Mouse (Mus musculus): ENCODE data around the gene Apon.
"Not testable (repeated sequence)": the region's sequence is repeated elsewhere in the genome, so short reads cannot be mapped to it uniquely, and the experiment has no call there.

The Apon gene

GRCm38 (mm10) chr10:128253677-128254255, at the start of gene Apon:
TSS of gene Apon (plus strand) at chr10:128254096.
- no peak for DNase-seq (ENCODE audit: low spot score)

GRCm38 (mm10) chr10:128204941-128205340, 49.0 kb upstream of the Apon start:
- DNase-seq (ENCODE audit: low spot score), result no peak

DNA sequence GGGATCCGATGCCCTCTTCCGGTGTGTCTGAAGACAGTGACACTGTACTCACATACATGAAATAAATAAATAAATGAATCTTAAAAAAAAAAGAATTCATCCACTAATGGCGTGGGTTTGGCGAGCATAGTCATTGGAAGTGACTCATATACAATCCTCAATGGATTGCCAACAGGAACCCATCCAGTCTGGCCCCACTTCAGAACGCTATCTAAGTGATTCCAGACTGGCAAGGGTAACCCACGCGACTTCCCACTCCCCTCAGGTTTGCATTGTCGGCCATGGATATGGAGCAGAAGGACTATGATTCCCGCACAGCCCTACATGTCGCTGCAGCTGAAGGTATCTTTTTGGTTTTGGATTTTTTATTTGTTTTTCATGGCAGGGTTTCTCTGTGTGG, 45.6 kb upstream of the Apon start:
- no peak for DNase-seq (ENCODE audit: low spot score)

GRCm38 (mm10) chr10:128209311-128210009, 44.4 kb upstream of the Apon start:
- DNase-seq (ENCODE audit: low spot score), result no peak

DNA sequence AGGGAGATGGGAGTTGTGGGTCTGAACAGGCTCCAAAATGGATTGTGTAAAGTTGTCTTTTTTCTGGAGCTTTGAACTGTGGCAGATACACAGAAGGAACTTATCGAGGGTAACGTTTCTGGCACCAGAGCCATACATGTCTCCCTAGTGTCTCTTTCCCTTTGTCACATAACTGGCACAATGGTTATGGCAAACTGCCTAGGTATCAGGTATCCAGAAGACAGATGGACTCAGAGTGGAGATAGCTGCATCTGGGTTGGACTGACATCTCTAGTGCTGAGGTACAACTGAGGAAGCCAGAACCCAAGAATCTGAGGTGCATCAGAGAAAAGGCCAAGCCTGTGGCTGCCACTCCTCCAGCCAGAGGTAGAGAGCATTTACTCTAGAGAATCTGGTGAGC, 43.8 kb upstream of the Apon start:
- DNase-seq (ENCODE audit: low spot score), result no peak

DNA sequence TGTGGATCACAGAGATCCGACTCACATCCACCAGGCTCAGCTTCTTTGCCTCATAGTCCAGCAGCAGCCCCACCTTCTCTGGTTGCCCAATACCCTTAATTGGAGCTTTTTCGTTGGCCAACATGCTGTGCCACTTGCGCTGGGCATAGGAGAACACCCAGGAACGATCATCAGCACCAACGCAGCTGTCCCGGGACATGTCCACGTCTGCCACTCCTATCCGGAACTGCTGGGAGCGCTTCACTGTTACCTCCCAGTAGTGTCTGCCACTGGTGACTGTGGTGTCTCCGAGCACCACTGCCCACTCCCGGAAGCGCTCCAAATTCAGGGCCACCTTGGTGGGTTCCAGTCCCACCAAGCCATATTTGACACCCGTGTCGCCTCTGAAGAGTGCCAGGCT, 42.9 kb upstream of the Apon start:
- no peak for DNase-seq (ENCODE audit: low spot score)

DNA sequence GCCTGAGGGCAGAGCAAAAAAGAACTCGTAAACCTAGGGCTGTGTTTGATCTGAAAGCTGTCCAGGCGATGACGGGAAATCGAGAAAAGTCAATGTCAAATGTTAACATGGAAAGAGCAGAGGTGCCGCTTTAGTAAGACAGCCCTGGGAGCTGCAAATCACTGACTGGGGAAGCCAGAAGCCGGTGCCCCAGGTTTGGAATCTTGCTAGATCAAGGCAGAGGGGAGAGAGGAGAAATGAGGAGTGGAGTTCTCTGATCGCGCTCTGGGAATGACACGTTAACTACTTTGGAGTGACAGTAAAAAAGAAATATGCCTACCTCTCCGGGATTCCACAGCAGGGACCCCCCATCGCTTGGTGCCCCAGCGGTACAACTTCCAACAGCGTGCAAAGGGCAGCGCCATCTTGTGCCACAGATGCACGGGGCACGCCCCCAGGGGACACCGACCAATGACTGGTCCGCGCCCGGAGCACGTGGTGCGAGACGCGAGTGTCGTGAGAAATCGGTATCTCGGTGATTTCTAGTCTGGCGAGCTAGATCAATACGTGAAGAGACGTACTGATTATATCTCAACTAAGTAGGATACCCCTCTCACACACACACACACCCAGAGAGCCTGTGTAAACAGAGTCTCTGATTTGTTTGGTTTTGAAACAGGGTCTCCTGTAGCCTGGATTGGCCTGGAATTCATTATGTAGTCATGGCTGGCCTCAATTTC, 42.3 kb upstream of the Apon start, which contains the start of gene Spryd4:
TSS of gene Spryd4 (minus strand) at position 418 of the 719 bp plus-strand sequence.
- DNase-seq (ENCODE audit: low spot score), result peak; percentile 82

GRCm38 (mm10) chr10:128212148-128212547, 41.7 kb upstream of the Apon start:
- DNase-seq (ENCODE audit: low spot score), result no peak

DNA sequence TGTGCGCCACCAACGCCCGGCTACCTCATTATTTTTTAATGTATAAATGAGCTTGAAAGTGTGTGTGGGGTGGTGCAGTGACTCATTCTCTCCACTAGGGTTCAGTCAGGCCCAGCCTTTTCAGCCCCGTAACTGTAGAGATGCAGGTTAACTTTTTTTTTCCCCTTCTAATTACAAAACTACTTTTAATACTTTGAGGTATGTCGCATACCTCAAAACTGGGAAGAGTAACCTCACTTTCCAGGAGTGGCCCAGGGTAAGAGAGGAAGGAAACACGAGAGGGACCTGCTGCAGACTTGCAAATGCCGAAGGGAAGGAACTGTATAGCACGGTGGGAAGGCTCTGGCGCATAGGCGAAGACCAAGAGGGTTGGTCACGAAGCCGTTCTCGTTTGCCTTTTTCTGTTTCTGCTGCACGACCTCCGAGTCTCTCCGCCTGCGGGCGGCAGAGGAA, 41.0 kb upstream of the Apon start:
- peak; percentile 30 for DNase-seq (ENCODE audit: low spot score)

DNA sequence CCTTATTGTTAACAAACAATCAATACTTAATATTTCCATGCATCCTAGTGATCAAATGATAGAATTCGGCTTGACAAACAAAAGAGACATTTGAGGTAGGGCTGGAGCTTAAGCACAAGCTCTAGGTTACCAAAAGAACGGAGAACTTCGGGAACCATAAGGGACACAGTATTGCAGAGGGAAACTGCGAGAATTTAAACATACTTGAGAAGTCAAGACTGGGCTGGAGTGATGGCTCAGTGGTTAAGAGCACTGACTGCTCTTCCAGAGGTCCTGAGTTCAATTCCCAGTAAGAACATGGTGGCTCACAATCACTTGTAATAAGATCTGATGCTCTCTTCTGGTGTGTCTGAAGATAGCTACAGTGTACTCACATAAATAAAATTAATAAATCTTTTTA, 39.8 kb upstream of the Apon start:
- DNase-seq (ENCODE audit: low spot score), result not testable (repeated sequence)

DNA sequence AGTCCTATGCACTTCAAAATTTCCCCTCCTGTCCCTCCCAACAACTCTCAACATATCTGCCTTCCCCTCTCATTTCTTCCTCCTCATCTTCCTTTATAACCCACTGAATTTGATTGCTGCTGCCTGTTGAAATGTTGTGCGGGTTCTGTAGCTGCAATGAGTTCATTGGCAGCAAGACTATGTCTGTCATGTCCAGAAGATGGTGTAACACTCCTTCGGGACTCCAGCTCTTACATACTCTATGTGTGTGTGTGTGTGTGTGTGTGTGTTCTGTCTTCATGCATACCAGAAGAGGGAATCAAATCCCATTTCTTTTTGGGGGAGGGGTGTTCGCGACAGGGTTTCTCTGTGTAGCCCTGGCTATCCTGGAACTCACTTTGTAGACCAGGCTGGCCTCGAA, 38.9 kb upstream of the Apon start:
- DNase-seq (ENCODE audit: low spot score), result no peak

GRCm38 (mm10) chr10:128218387-128219117, 35.3 kb upstream of the Apon start:
- no peak for DNase-seq (ENCODE audit: low spot score)

GRCm38 (mm10) chr10:128221533-128222286, 32.2 kb upstream of the Apon start:
- DNase-seq (ENCODE audit: low spot score), result no peak

DNA sequence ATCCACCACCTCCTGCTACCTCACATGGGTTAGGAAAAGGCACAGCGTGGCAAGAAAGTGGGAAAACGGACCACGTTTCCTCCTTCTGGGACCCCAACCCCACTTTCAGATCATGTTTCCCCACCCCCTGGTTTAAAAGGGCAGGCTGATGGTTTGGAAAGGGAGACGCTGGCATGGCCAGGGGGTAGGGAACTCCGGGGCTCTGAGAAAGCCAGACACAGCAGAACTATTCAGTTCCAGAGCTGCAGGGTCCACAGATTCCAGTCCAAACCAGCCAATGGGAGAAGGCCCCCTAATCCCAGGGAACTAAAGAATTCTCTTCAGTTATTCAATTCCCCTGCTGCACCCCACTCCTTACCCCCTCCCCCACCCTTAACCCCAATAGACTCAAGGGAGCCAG, 28.8 kb upstream of the Apon start:
- DNase-seq (ENCODE audit: low spot score), result no peak

DNA sequence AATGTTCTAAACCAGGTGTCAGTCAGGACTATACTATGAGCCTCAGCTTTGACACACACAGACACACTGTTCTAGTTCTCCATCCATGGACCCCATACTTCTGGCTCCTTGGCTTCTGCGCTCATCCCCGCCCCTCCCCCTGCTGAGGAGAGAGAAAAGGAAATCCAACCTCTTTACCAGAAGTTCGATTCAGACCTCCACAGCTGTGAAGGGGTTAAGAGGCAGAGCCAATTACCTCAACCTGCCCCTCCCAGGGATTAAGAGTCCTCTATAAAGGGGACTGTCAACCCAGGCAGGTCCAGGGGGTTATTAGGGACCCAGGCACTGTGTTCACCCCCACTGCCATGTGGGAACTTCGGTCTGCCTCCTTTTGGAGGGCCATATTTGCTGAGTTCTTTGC, 28.4 kb upstream of the Apon start, which contains the start of gene Mip:
TSS of gene Mip (plus strand) at position 301 of the 400 bp plus-strand sequence.
- DNase-seq (ENCODE audit: low spot score), result no peak

DNA sequence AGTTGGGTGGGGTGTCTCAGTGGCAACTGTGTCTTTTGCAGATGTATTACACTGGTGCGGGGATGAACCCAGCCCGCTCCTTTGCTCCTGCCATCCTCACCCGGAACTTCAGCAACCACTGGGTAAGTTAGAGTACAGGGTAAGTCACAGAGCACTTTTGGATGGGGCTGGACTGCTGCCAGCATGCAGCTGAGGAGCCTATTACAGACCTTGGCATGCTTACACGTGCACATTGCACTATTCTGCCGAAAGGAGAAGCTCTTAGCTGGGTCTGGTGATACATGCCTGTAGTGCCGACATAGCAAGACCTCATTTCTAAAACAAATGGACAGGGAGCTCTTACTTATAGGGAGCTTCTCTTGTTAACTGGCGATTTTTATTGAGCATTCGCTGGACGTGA, 26.3 kb upstream of the Apon start:
- no peak for DNase-seq (ENCODE audit: low spot score)

- DNase-seq (ENCODE audit: low spot score), result no peak
Measured at GRCm38 (mm10) chr10:128228009-128228408, 25.9 kb upstream of the Apon start.

- no peak for DNase-seq (ENCODE audit: low spot score)
Measured at GRCm38 (mm10) chr10:128230582-128230981, 23.3 kb upstream of the Apon start.

- no peak for DNase-seq (ENCODE audit: low spot score)
Measured at GRCm38 (mm10) chr10:128231146-128231545, 22.8 kb upstream of the Apon start.

DNA sequence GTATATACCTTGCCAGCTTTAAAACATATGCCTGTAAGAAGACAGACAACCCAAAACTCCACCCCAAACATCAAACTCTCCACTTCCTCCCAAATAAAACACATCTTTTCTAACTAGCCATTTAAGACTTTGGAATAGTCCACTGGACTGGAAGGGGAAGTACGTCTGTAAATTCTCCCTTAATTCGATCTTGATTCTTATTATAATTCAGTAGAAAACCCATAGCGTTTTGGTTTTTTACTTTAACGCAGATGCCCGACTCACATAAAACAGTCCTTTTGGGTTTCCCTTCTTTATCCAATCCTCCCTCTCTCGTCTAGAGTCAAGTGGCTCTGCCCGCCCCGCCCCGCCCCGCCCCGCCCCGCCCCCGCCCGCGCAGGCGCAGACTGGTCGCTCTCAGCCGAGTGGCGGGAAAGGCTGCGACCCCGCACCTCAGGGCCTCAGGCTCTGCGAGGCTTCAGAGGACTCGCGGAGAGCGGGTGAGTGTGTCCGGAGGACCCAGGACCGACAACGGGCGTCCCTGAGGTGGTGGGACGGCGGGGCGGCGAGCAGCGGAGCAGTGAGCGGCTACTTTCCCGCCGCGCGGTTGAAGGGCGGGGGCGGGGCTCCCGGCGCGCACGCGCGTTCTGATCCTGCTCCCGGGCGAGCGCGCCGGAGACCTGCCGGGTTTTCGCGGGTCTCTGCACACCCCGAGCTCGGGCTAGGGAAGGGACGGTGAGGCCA, 22.0 kb upstream of the Apon start, which contains the start of gene Timeless:
TSS of gene Timeless (plus strand) at position 369 of the 723 bp plus-strand sequence.
- peak; percentile 92 for DNase-seq (ENCODE audit: low spot score)

Data from spleen, adult 12 weeks (tissue).